Mouse (Mus musculus): Measurements from ENCODE around the gene Crebbp.
A peak's percentile ranks its signal among the peaks of the same experiment; 100 is the strongest.

DNA sequence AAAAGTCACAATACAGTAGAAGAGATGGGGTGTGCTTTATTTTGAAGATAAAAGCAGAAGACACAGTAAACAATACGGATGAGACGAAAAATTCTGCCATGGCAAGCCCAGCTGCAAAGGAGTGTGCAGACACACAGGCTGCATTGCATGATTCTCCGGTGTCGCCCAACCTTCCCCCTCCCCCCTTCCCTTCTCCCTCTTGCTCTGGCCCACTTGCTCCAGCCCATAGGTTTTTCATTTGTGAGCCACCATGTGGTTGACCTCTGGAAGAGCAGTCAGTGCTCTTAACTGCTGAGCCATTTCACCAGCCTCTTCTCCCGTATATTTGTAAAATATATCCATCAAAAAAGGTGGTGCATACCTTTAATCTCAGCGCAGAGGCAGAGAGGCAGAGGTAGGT, 139.5 kb downstream of the Crebbp start:
- TF ChIP-seq CTCF (conservative IDR thresholded peaks at IDR 0.05 in 1 of 2, IDR thresholded peaks at IDR 0.05 in 1 of 2; ENCODE audit: low read depth in 2 of 2, low read length in 2 of 2) (peak in 1 of 2 experiments; percentile 29; a peak in 1 of 4 replicates), GABPA (IDR thresholded peaks at IDR 0.05; ENCODE audit: insufficient replicate concordance, low read depth, low read length) (no peak)

All from CH12.LX (cell line).